Mouse (Mus musculus): Measurements from ENCODE around the gene Taldo1.

DNA sequence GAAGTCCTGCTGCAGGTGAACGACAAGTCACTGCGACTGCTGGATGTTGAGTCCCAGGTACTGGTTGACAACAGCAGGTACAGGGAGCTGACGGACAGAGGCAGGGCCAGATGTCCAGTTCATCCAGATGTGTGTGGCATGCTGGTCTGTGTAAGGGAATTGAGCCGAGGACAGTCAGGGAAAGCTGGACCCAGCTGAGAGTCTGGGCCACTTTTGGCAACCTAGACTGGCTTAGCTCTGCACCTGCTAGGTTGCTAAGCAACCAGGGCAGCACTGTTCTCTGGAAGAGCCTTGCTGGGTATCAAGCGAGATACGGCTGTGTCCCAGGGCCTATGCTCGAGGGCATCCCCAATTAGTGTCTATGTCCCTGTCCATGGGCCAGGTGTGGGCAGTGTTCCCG lies 36.9 kb upstream of the Taldo1 start:
- no peak for TF ChIP-seq CTCF (IDR thresholded peaks at IDR 0.05; ENCODE audit: borderline replicate concordance, insufficient read depth, low read length)
- TF ChIP-seq POLR2A (IDR thresholded peaks at IDR 0.05; ENCODE audit: low read depth, low read length): no peak
